Mouse (Mus musculus) testis, adult 2 months (tissue): ENCODE data around the gene 1700025G04Rik.

ENCODE experiments used
- CTCF ChIP-seq: fragments of 200-500 bp; IDR thresholded peaks from 2 replicates; pipeline ENCODE4 v1.5.1; 2012; ENCODE audit warnings: low read depth, mild to moderate bottlenecking, inconsistent platforms, low read length, moderate library complexity; ENCODE audit not compliant: control insufficient read depth, insufficient read depth, insufficient replicate concordance
- POLR2A ChIP-seq: fragments of 200-500 bp; IDR thresholded peaks from 2 replicates; pipeline ENCODE4 v1.6.1; 2012; ENCODE audit warnings: low read depth, mild to moderate bottlenecking, inconsistent platforms, low read length, moderate library complexity; ENCODE audit not compliant: control insufficient read depth

DNA sequence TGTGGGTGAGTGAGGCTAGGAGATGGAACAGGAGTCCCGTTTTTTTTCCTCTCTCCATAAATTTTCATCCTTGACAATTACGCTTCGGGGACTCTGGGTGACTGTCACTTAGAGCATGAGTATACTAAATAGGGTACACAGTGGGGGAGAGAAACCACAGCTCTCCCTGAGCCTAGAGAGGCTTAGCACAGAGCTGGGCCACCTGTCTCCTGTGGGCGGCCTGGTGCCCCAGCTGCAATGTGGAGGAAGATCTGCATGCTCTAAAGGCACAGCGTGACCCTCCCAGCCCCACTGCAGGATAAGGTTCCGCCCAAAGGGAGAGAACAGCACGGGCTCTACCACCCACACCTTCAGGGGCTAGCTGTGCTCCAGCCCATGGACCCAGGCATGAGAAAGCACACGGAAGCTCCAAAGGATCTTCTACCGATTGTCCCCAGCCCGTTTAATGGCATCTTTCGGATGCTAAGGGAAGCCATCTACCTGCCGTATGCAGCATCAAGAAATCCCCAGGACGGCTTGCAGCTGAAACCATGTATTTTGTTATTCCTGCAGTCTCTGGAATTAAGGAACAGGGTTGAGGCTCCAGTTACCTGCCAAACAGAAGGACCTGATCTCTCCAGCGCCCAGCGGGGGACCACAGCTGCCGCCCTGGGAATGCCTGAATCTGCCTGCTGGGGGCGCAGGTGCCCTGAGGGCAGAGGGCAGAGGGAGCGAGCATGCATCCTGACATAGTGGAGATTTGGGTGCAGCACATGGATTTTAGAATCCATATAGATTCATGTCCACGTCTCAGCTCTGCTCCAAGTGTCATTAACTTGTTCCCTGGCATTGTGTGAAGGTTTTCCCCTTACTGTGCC lies 243.8 kb downstream of the 1700025G04Rik start:
- TF ChIP-seq POLR2A (no peak), CTCF (peak; percentile 24; the same call in 1 of the 2 replicates)
